Mouse (Mus musculus) heart, embryonic 10.5 days (tissue): ENCODE measurements around the gene Klhl42. TPM values are rescaled to one million over a fixed set of nuclear protein-coding genes. Genes with fewer than 3 reads are reported as not detected.
A peak's percentile ranks its signal among the peaks of the same experiment; 100 is the strongest.

ENCODE experiments used
- DNase-seq: peaks from one replicate; pipeline ENCODE4 v3.0.0-alpha.2; 2017; ENCODE audit warnings: low spot score
- H3K27ac ChIP-seq: fragments of 300-500 bp; sonication (generic); 2 replicates; pipeline ENCODE4 v1.5.1; 2016; ENCODE audit warnings: mild to moderate bottlenecking
- H3K27me3 ChIP-seq: fragments of 300-500 bp; sonication (generic); 2 replicates; pipeline ENCODE4 v1.6.1; 2016; ENCODE audit warnings: mild to moderate bottlenecking; ENCODE audit not compliant: poor library complexity, insufficient read depth, severe bottlenecking
- H3K36me3 ChIP-seq: fragments of 300-500 bp; sonication (generic); 2 replicates; pipeline ENCODE4 v1.6.1; 2016; ENCODE audit warnings: mild to moderate bottlenecking, moderate library complexity
- H3K4me1 ChIP-seq: fragments of 300-500 bp; sonication (generic); 2 replicates; pipeline ENCODE4 v1.6.1; 2016; ENCODE audit warnings: mild to moderate bottlenecking
- H3K4me3 ChIP-seq: fragments of 300-500 bp; sonication (generic); 2 replicates; pipeline ENCODE4 v1.5.1; 2016; ENCODE audit warnings: mild to moderate bottlenecking, moderate library complexity
- H3K9me3 ChIP-seq: fragments of 300-500 bp; sonication (generic); 2 replicates; pipeline ENCODE4 v1.6.1; 2016; ENCODE audit warnings: mild to moderate bottlenecking, moderate library complexity
- WGBS: fragments of 180-500 bp; shearing (Covaris S2); methylation state at CpG from one replicate; pipeline ENCODE4 v1.1.7; 2016; 5-methylcytosine and 5-hydroxymethylcytosine counted together
- polyA plus RNA-seq: library from polyadenylated mRNA; unstranded; fragments of >200 nt; fragmentation: Nextera tagmentation; extraction: Ambion mirVana; gene quantifications from 2 replicates; pipeline ENCODE4 v1.2.1, GENCODE M21; 2016

Klhl42 gene
- polyA plus RNA-seq, 1 experiment from 2014 or later, result 5.2 TPM

- H3K36me3 ChIP-seq, result no peaks in the 10 kb centered on the region
- H3K4me3 ChIP-seq, result no peak overlapping the region
- H3K27ac ChIP-seq, result no peak overlapping the region
- H3K9me3 ChIP-seq, result no peaks in the 10 kb centered on the region
- H3K27me3 ChIP-seq, result no peaks in the 10 kb centered on the region
- no peak for DNase-seq
- no peaks in the 10 kb centered on the region for H3K4me1 ChIP-seq
- 66% methylated on average over 3 of the region's 3 CpGs for WGBS
Observed at GRCm38 (mm10) chr6:147138260-147138659, 47.1 kb downstream of the Klhl42 start.

GRCm38 (mm10) chr6:147140600-147141154 lies 49.5 kb downstream of the Klhl42 start:
- Histone ChIP-seq H3K4me3 (no peak overlapping the region), H3K9me3 (no peaks in the 10 kb centered on the region), H3K36me3 (no peaks in the 10 kb centered on the region), H3K27me3 (no peaks in the 10 kb centered on the region), H3K4me1 (peaks cover 13% of the 10 kb centered on the region), H3K27ac (no peak overlapping the region)
- DNase-seq, result no peak
- WGBS, result 88% methylated on average over 7 of the region's 7 CpGs

GRCm38 (mm10) chr6:147144664-147145063 lies 53.5 kb downstream of the Klhl42 start:
- no peak for DNase-seq
- Histone ChIP-seq H3K9me3 (no peaks in the 10 kb centered on the region), H3K4me1 (peaks cover 16% of the 10 kb centered on the region), H3K27ac (no peak overlapping the region), H3K36me3 (no peaks in the 10 kb centered on the region), H3K27me3 (no peaks in the 10 kb centered on the region), H3K4me3 (no peak overlapping the region)
- 84% methylated on average over 5 of the region's 5 CpGs for WGBS

GRCm38 (mm10) chr6:147145277-147145676 lies 54.1 kb downstream of the Klhl42 start:
- Histone ChIP-seq H3K27ac (peak overlapping the region; percentile 60), H3K27me3 (no peaks in the 10 kb centered on the region), H3K36me3 (no peaks in the 10 kb centered on the region), H3K4me1 (peaks cover 16% of the 10 kb centered on the region), H3K9me3 (no peaks in the 10 kb centered on the region), H3K4me3 (no peak overlapping the region)
- WGBS, result 2% methylated on average over 2 of the region's 2 CpGs
- peak; percentile 93 for DNase-seq

- H3K9me3 ChIP-seq, result no peaks in the 10 kb centered on the region
- H3K27me3 ChIP-seq, result no peaks in the 10 kb centered on the region
- H3K36me3 ChIP-seq, result no peaks in the 10 kb centered on the region
- H3K4me1 ChIP-seq, result peaks cover 16% of the 10 kb centered on the region
- DNase-seq, result no peak
- WGBS, result 52% methylated on average over 10 of the region's 10 CpGs
- H3K4me3 ChIP-seq, result no peak overlapping the region
- peak overlapping the region; percentile 60 for H3K27ac ChIP-seq
Observed at GRCm38 (mm10) chr6:147145753-147146152, 54.6 kb downstream of the Klhl42 start.

GRCm38 (mm10) chr6:147151069-147151468 lies 59.9 kb downstream of the Klhl42 start:
- Histone ChIP-seq H3K4me1 (peaks cover 4% of the 10 kb centered on the region; the same call in 1 of the 2 replicates), H3K9me3 (no peaks in the 10 kb centered on the region), H3K36me3 (no peaks in the 10 kb centered on the region), H3K4me3 (no peak overlapping the region), H3K27me3 (no peaks in the 10 kb centered on the region), H3K27ac (no peak overlapping the region)
- WGBS, result 73% methylated on average over 6 of the region's 6 CpGs
- DNase-seq, result no peak

GRCm38 (mm10) chr6:147151839-147152238 lies 60.7 kb downstream of the Klhl42 start:
- no peaks in the 10 kb centered on the region for H3K36me3 ChIP-seq
- DNase-seq, result no peak
- H3K4me3 ChIP-seq, result no peak overlapping the region
- no peaks in the 10 kb centered on the region for H3K9me3 ChIP-seq
- no peak overlapping the region for H3K27ac ChIP-seq
- H3K27me3 ChIP-seq, result no peaks in the 10 kb centered on the region
- peaks cover 4% of the 10 kb centered on the region; the same call in 1 of the 2 replicates for H3K4me1 ChIP-seq

- no peaks in the 10 kb centered on the region for H3K27me3 ChIP-seq
- H3K4me1 ChIP-seq, result peaks cover 4% of the 10 kb centered on the region; the same call in 1 of the 2 replicates
- no peaks in the 10 kb centered on the region for H3K36me3 ChIP-seq
- H3K4me3 ChIP-seq, result no peak overlapping the region
- no peaks in the 10 kb centered on the region for H3K9me3 ChIP-seq
- no peak overlapping the region for H3K27ac ChIP-seq
- WGBS, result 49% methylated on average over 7 of the region's 7 CpGs
- DNase-seq, result no peak
Observed at GRCm38 (mm10) chr6:147155085-147155484, 63.9 kb downstream of the Klhl42 start.

GRCm38 (mm10) chr6:147161818-147162584 lies 70.8 kb downstream of the Klhl42 start:
- H3K9me3 ChIP-seq, result no peaks in the 10 kb centered on the region
- DNase-seq, result no peak
- H3K27ac ChIP-seq, result no peak overlapping the region
- no peaks in the 10 kb centered on the region for H3K27me3 ChIP-seq
- H3K36me3 ChIP-seq, result no peaks in the 10 kb centered on the region
- H3K4me1 ChIP-seq, result no peaks in the 10 kb centered on the region
- WGBS, result 29% methylated on average over 5 of the region's 5 CpGs
- no peak overlapping the region for H3K4me3 ChIP-seq

Other genes with a start within 250 kb of the Klhl42 start
- not detected in 2 replicates for gene Smco2, start 241.3 kb upstream of the Klhl42 start, polyA plus RNA-seq
- 67.3 and 88.3 TPM in 2 replicates for gene Ppfibp1, start 202.9 kb upstream of the Klhl42 start, polyA plus RNA-seq
- gene 1700034J05Rik, start 137.0 kb upstream of the Klhl42 start, polyA plus RNA-seq, result 0.22 and 0.33 TPM in 2 replicates
- gene Rep15, start 58.8 kb upstream of the Klhl42 start, polyA plus RNA-seq, result 1.4 TPM in 2 replicates
- gene Mrps35, start 48.6 kb upstream of the Klhl42 start, polyA plus RNA-seq, result 129 and 136 TPM in 2 replicates
- gene Mansc4, start 4.3 kb upstream of the Klhl42 start, polyA plus RNA-seq, result 0.59 TPM in 1 of 2 replicates, not detected in the other
- 0.73 and 1.2 TPM in 2 replicates for gene Pthlh, start 172.8 kb downstream of the Klhl42 start, polyA plus RNA-seq